Mouse (Mus musculus) hindbrain, embryonic 11.5 days (tissue): Measurements from ENCODE around the gene Gng7. TPM values are rescaled to one million over a fixed set of nuclear protein-coding genes. Genes with fewer than 3 reads are reported as not detected.
A peak's percentile ranks its signal among the peaks of the same experiment; 100 is the strongest.

Experiments used
- ATAC-seq: fragments of 200-750 bp; cut with Nextera tagmentation; 2 replicates; pipeline ENCODE4 v1.8.0; 2017; ENCODE audit warnings: mild to moderate bottlenecking, moderate TSS enrichment, moderate library complexity; ENCODE audit not compliant: low FRiP score
- DNase-seq: peaks from one replicate; pipeline ENCODE4 v3.0.0-alpha.2; 2015; ENCODE audit warnings: low spot score
- H3K27ac ChIP-seq: fragments of 300-500 bp; sonication (generic); 2 replicates; pipeline ENCODE4 v1.5.1; 2014; ENCODE audit warnings: mild to moderate bottlenecking, low read depth, low read length
- H3K27me3 ChIP-seq: fragments of 300-500 bp; sonication (generic); 2 replicates; pipeline ENCODE4 v1.6.1; 2014; ENCODE audit warnings: mild to moderate bottlenecking, low read length, moderate library complexity, mixed read lengths; ENCODE audit not compliant: control insufficient read depth, insufficient read depth
- H3K36me3 ChIP-seq: fragments of 300-500 bp; sonication (generic); 2 replicates; pipeline ENCODE4 v1.6.1; 2014; ENCODE audit warnings: mild to moderate bottlenecking, low read length, moderate library complexity, mixed read lengths; ENCODE audit not compliant: control insufficient read depth, insufficient read depth
- H3K4me1 ChIP-seq: fragments of 300-500 bp; sonication (generic); replicated peaks from 2 replicates; pipeline ENCODE4 v1.6.1; 2014; ENCODE audit warnings: low read length, mixed read lengths; ENCODE audit not compliant: control insufficient read depth, insufficient read depth
- H3K4me2 ChIP-seq: fragments of 300-500 bp; sonication (generic); replicated peaks from 2 replicates; pipeline ENCODE4 v1.6.1; 2014; ENCODE audit warnings: mild to moderate bottlenecking, low read depth, low read length
- H3K4me3 ChIP-seq: fragments of 300-500 bp; sonication (generic); 2 replicates; pipeline ENCODE4 v1.5.1; 2014; ENCODE audit warnings: low read depth, low read length
- H3K9ac ChIP-seq: fragments of 300-500 bp; sonication (generic); 2 replicates; pipeline ENCODE4 v1.6.1; 2014; ENCODE audit warnings: low read depth, low read length
- H3K9me3 ChIP-seq: fragments of 300-500 bp; sonication (generic); 2 replicates; pipeline ENCODE4 v1.6.1; 2016; ENCODE audit warnings: low read length; ENCODE audit not compliant: control insufficient read depth
- WGBS: fragments of 180-500 bp; shearing (Covaris S2); extraction: QIAGEN DNeasy Blood & Tissue Kit; methylation state at CpG from one replicate; pipeline ENCODE4 v1.1.7; 2014; 5-methylcytosine and 5-hydroxymethylcytosine counted together
- polyA plus RNA-seq: library from polyadenylated mRNA; unstranded; fragments of >200 nt; fragmentation: Nextera tagmentation; extraction: Ambion mirVana; gene quantifications from 2 replicates; pipeline ENCODE4 v1.2.1, GENCODE M21; 2014

Gene Gng7
- polyA plus RNA-seq, 1 experiment from 2014 or later = 7.2 TPM

DNA sequence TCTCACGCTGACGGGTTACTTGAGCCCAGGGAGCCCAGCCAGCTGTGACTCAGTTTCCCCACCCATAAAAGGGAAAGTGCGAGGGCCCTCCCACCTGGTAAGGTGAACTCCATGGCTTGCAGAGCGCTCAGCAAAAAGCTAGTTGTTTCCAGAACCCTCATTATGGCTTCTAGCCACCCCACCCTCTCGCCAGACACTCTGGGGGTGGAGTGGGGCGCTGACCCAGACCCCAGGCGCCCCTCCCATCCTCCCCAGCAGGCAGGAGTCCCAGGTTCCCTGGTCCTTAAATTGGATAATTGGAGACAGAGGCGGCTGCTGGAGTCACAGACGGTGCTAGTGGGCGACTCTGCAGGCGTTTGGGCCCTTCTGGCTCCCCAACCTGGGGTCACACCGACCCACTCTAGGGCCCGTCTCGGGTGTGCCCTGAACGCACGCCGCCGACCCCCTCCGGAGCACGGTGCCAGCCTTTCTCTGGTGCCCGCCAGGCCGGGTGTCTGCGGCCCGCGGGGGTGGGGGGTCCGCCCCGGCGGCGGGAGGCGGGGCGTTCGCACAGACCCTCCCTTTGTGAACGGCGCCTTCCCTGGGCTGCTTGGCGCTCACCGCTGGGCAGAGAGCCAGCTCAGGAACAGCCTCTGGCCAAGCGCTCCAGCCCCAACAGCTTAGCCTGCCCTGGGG is 78.5 kb downstream of the Gng7 start:
- WGBS = under 1% methylated on average over 36 of the region's 37 CpGs
- ATAC-seq = peak; percentile 17; the same call in 1 of the 2 replicates
- Histone ChIP-seq H3K4me2 (peak overlapping the region; percentile 47), H3K9ac (peak overlapping the region; percentile 8; the same call in 1 of the 2 replicates), H3K4me3 (peak overlapping the region; percentile 20), H3K36me3 (no peaks in the 10 kb centered on the region), H3K27ac (no peak overlapping the region), H3K27me3 (peaks cover 70% of the 10 kb centered on the region), H3K9me3 (no peaks in the 10 kb centered on the region), H3K4me1 (peaks cover 35% of the 10 kb centered on the region)
- peak; percentile 66 for DNase-seq

DNA sequence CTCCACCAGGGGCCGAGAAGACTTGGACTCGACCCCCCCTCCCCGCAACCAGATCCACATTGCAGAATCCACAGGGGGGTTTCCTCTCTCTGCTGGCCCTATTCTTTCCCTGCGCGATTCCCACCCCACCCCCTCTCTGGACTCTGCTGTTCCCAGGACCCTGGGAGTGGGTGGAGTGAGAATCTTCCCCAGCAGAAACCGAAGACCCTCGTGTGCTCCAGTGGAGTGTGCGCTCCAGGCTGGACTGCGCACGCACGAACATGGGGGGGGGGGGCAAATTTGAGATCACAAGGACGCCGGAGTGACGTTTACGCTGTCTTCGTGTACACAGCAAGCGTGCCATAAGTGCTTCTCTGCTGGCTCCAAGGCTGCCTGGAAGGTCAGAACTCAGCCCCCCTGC is 79.0 kb downstream of the Gng7 start:
- DNase-seq (peak; percentile 40), ATAC-seq (0 out of 2 replicates have a peak, but pooled peaks have one; percentile 20)
- WGBS = 8% methylated on average over 17 of the region's 17 CpGs
- Histone ChIP-seq H3K27me3 (peaks cover 76% of the 10 kb centered on the region), H3K4me3 (peak overlapping the region; percentile 20), H3K4me1 (peaks cover 40% of the 10 kb centered on the region), H3K36me3 (no peaks in the 10 kb centered on the region), H3K27ac (no peak overlapping the region), H3K4me2 (peak overlapping the region; percentile 47), H3K9me3 (no peaks in the 10 kb centered on the region), H3K9ac (no peak overlapping the region)

DNA sequence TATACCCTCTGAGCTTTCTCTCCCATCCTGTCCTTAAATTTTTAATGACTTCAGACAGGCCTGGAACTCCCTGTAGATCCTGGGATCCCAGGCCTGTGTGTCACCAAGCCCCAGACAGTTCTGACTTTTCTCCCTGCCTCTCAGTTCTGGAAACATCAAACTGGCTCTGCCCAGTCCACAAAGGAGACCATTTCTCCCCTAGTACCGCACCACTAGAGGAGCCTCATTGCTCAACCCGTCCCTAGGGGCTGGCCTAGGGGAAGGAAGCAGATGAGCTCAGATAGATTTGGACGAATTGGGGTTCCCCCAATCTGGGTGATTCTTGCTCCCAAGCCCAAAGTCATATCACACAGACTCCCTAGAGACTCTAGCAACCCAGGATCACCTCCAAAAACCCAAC is 79.5 kb downstream of the Gng7 start:
- no peak overlapping the region for H3K27ac ChIP-seq
- ATAC-seq = no peak
- DNase-seq = no peak
- no peak overlapping the region for H3K9ac ChIP-seq
- no peaks in the 10 kb centered on the region for H3K36me3 ChIP-seq
- peaks cover 79% of the 10 kb centered on the region for H3K27me3 ChIP-seq
- no peak overlapping the region for H3K4me3 ChIP-seq
- no peak overlapping the region; the same call in 1 of the 2 replicates for H3K4me2 ChIP-seq
- no peaks in the 10 kb centered on the region for H3K9me3 ChIP-seq
- H3K4me1 ChIP-seq = peaks cover 44% of the 10 kb centered on the region
- 4% methylated on average over 3 of the region's 3 CpGs for WGBS

DNA sequence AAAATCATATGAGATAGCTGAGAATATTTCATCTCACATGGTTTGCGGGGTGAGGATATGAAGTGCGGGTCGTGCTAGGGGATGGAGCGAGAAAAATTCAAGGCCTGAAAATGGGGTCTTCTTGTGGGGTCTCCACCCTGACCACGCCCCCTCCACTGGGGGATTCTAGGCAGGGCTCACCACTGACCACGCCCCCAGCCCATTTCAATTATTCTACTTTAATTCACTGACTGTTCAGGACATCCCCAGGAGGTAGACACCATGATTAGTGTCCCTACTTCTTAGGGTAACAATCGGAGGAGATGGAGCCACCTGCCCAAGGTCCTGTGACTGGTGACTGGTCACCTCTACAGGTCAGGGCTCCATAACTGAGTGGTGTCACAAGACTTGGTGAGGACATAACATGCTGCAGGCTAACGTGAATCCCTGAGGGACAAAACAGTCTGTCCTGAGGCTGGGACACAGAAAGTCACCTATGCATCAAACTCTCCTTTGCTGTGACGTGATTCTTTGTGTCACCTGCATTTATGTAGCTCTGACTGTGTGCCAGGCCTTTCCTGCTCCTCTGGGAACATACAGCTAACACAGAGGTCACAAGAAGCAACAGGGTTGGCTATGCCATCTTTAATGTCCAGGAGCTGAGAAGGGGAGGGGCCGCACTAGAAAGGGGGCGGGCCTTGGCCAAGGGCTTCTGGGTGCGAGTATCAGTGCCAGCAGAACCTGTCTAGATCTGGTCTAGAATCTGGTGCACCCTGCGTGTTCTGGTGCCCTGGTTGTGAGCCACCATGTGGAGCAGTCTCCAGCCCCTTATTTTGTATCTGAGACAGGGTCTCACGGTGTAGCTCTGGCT is 80.4 kb downstream of the Gng7 start:
- H3K27me3 ChIP-seq = peaks cover 82% of the 10 kb centered on the region
- no peak overlapping the region for H3K4me3 ChIP-seq
- no peak for DNase-seq
- H3K36me3 ChIP-seq = no peaks in the 10 kb centered on the region
- H3K4me2 ChIP-seq = no peak overlapping the region
- no peak overlapping the region for H3K27ac ChIP-seq
- no peaks in the 10 kb centered on the region for H3K9me3 ChIP-seq
- ATAC-seq = no peak
- 31% methylated on average over 14 of the region's 14 CpGs for WGBS
- peaks cover 47% of the 10 kb centered on the region for H3K4me1 ChIP-seq
- no peak overlapping the region for H3K9ac ChIP-seq

DNA sequence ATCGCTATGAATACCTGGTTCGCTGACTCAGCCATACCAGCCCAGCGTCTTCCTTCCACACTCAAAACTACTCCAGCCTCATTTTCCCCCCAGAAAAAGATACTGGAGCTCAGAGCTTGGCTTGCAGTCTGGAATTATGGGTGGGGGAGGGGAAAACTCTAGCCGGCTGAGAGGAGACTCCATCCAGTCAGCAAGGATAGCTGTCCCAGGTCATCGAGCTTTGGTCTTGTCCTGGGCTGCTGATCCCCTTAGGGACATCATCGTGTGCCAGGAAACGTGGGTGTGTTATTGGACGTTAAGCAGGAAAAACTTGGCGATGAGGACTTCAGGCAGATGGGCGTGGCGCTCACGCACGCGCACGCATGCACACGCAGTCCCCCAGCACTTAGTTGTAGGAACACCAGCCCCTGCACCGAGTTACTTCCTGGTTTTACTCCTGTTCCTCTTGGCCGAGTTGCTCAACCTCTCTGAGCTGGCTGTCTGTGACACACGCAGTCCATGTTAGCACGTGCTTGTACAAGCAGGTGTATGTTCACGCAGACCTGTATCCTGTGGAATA is 81.2 kb downstream of the Gng7 start:
- Histone ChIP-seq H3K9ac (no peak overlapping the region), H3K9me3 (no peaks in the 10 kb centered on the region), H3K4me2 (peak overlapping the region; percentile 15; the same call in 1 of the 2 replicates), H3K4me1 (peaks cover 42% of the 10 kb centered on the region), H3K27me3 (peaks cover 79% of the 10 kb centered on the region), H3K27ac (no peak overlapping the region), H3K4me3 (no peak overlapping the region), H3K36me3 (no peaks in the 10 kb centered on the region)
- DNase-seq (peak; percentile 41), ATAC-seq (no peak)
- 3% methylated on average over 21 of the region's 21 CpGs for WGBS

DNA sequence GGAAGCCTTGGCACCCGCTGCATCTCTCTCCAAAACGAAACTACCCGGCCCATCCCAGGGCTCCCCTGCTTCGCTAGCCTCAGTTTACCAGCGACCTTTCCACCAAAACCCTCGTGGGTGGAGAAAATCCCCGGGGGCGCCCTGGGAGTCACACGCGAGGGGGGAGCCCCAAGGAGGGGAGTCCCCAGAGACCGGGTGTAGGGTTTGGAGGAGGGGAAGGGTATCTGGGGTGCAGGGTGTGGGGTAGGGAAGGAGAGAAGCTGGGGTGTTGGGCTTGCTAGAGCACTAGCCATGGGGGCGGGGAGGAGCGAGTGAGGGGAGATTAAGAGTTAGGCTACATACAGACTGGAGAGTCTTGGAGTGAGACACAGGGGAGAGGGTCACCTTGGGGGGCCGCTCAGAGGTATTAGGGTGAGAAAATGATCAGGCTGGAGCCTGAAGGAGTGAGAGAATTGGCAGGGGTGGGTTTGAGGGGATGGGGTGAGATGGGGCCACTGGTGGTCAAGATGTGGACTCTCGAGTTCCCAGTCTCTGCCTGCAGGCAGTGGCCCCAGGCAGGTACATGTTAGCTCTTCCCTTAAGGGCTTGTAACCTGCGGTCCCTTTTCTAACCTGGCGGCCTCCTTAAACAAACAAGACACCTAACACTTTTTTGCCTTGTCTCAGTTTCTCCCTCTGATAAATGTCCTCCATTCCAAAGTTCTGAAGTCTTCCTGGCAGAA is 81.9 kb downstream of the Gng7 start:
- Histone ChIP-seq H3K4me3 (0 out of 2 replicates have a peak overlapping the region, but pooled peaks have one; percentile 12), H3K4me1 (peaks cover 42% of the 10 kb centered on the region), H3K4me2 (peak overlapping the region; percentile 86; the same call in 1 of the 2 replicates), H3K36me3 (no peaks in the 10 kb centered on the region), H3K9me3 (no peaks in the 10 kb centered on the region), H3K9ac (no peak overlapping the region), H3K27ac (no peak overlapping the region), H3K27me3 (peaks cover 74% of the 10 kb centered on the region)
- DNase-seq (no peak), ATAC-seq (no peak)
- 2% methylated on average over 16 of the region's 17 CpGs for WGBS

DNA sequence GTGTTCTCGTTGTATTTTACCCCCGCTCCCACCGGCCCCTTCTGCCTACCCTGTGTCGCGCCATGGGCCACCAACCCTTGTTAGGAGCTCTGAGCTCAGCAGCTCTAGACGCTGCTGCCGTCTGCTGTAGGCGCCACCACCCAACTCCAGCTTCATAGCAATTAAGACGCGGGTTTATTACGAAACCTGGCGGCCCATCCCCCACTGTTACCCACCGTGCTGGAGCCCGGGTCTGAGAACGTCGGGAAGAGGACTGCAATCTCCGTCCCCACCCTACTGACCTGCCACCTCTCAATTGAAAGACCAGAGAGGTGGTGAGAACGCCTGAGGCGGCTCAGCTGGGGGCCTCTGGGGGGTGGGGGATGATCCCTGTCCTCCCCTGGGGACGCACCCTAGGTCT is 82.5 kb downstream of the Gng7 start:
- Histone ChIP-seq H3K9me3 (no peaks in the 10 kb centered on the region), H3K27ac (no peak overlapping the region), H3K4me2 (peak overlapping the region; percentile 86), H3K36me3 (no peaks in the 10 kb centered on the region), H3K9ac (no peak overlapping the region), H3K27me3 (peaks cover 68% of the 10 kb centered on the region), H3K4me1 (peaks cover 39% of the 10 kb centered on the region), H3K4me3 (peak overlapping the region; percentile 12)
- WGBS = under 1% methylated on average over 20 of the region's 20 CpGs
- DNase-seq = peak; percentile 60
- ATAC-seq = no peak

DNA sequence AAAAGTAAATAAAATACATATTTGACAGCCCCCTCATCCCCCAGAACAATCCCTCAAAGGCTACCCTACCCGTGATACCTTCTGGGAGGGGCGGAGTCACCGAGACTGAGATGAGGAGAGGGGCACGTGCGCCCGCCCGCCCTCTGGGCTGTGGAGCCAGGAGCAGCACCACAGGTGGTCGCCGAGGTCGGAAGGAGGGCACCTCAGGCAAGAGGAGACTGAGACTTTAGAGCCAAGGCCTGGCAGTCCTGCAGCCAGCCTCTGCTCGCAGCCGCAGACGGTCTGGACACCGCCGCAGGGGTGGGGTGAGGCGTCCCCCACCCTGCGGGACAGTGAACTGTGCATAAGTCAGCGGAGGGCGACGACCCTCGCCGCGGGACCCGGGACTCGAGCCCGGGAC is 83.0 kb downstream of the Gng7 start:
- H3K4me1 ChIP-seq = peaks cover 38% of the 10 kb centered on the region
- no peaks in the 10 kb centered on the region for H3K36me3 ChIP-seq
- ATAC-seq (no peak), DNase-seq (peak; percentile 37)
- H3K4me3 ChIP-seq = peak overlapping the region; percentile 12
- H3K4me2 ChIP-seq = peak overlapping the region; percentile 86
- H3K27ac ChIP-seq = no peak overlapping the region
- H3K27me3 ChIP-seq = peaks cover 63% of the 10 kb centered on the region
- H3K9me3 ChIP-seq = no peaks in the 10 kb centered on the region
- WGBS = under 1% methylated on average over 26 of the region's 26 CpGs
- no peak overlapping the region for H3K9ac ChIP-seq
